Mouse (Mus musculus) heart, embryonic 13.5 days (tissue): ENCODE results near the gene Abr. TPM values are rescaled to one million over a fixed set of nuclear protein-coding genes. Genes with fewer than 3 reads are reported as not detected.

Source experiments
- ATAC-seq: fragments of 200-750 bp; cut with Nextera tagmentation; 2 replicates; pipeline ENCODE4 v1.8.0; 2017; ENCODE audit warnings: moderate TSS enrichment; ENCODE audit not compliant: insufficient number of reproducible peaks, low FRiP score, low TSS enrichment; ENCODE audit errors: extremely low read depth
- H3K27ac ChIP-seq: fragments of 300-500 bp; sonication (generic); replicated peaks from 2 replicates; pipeline ENCODE4 v1.5.1; 2015; ENCODE audit warnings: moderate library complexity, mild to moderate bottlenecking, inconsistent platforms
- H3K27me3 ChIP-seq: fragments of 300-500 bp; sonication (generic); replicated peaks from 2 replicates; pipeline ENCODE4 v1.6.1; 2015; ENCODE audit warnings: mild to moderate bottlenecking, inconsistent platforms
- H3K36me3 ChIP-seq: fragments of 300-500 bp; sonication (generic); 2 replicates; pipeline ENCODE4 v1.6.1; 2015; ENCODE audit warnings: mild to moderate bottlenecking, inconsistent platforms
- H3K4me1 ChIP-seq: fragments of 300-500 bp; sonication (generic); 2 replicates; pipeline ENCODE4 v1.6.1; 2015; ENCODE audit warnings: inconsistent platforms
- H3K4me2 ChIP-seq: fragments of 300-500 bp; sonication (generic); 2 replicates; pipeline ENCODE4 v1.6.1; 2015; ENCODE audit warnings: inconsistent platforms, mild to moderate bottlenecking, moderate library complexity
- H3K4me3 ChIP-seq: fragments of 300-500 bp; sonication (generic); 2 replicates; pipeline ENCODE4 v1.5.1; 2015; ENCODE audit warnings: moderate library complexity, mild to moderate bottlenecking, inconsistent platforms
- H3K9ac ChIP-seq: fragments of 300-500 bp; sonication (generic); 2 replicates; pipeline ENCODE4 v1.6.1; 2015; ENCODE audit warnings: inconsistent platforms, mild to moderate bottlenecking, moderate library complexity
- H3K9me3 ChIP-seq: fragments of 300-500 bp; sonication (generic); 2 replicates; pipeline ENCODE4 v1.6.1; 2016; ENCODE audit warnings: inconsistent platforms
- WGBS: fragments of 180-500 bp; shearing (Covaris S2); methylation state at CpG from one replicate; pipeline ENCODE4 v1.1.7; 2015; ENCODE audit warnings: mixed read lengths; 5-methylcytosine and 5-hydroxymethylcytosine counted together
- polyA plus RNA-seq: library from polyadenylated mRNA; unstranded; fragments of >200 nt; fragmentation: Nextera tagmentation; extraction: Ambion mirVana; gene quantifications from 2 replicates; pipeline ENCODE4 v1.2.1, GENCODE M21; 2015

Gene Abr
- polyA plus RNA-seq, 1 experiment from 2014 or later: 22.8 TPM

- H3K36me3 ChIP-seq: no peaks in the 10 kb centered on the region
- H3K4me1 ChIP-seq: peaks cover 21% of the 10 kb centered on the region
- H3K27ac ChIP-seq: peak overlapping the region; percentile 93
- H3K27me3 ChIP-seq: peaks cover 5% of the 10 kb centered on the region; the same call in 1 of the 2 replicates
- H3K4me3 ChIP-seq: peak overlapping the region; percentile 91
- peak overlapping the region; percentile 94 for H3K9ac ChIP-seq
- peak; percentile 22; the same call in 1 of the 2 replicates for ATAC-seq
- peak overlapping the region; percentile 93 for H3K4me2 ChIP-seq
- H3K9me3 ChIP-seq: no peaks in the 10 kb centered on the region
- WGBS: 7% methylated on average over 11 of the region's 11 CpGs
Measured at GRCm38 (mm10) chr11:76399587-76400330, 222.4 kb downstream of the Abr start.

GRCm38 (mm10) chr11:76398798-76399586 lies 223.1 kb downstream of the Abr start, which contains the start of gene Nxn:
Nxn (minus strand) TSS chr11:76399140.
- under 1% methylated on average over 59 of the region's 70 CpGs for WGBS
- peaks cover 5% of the 10 kb centered on the region; the same call in 1 of the 2 replicates for H3K27me3 ChIP-seq
- H3K36me3 ChIP-seq: no peaks in the 10 kb centered on the region
- peak within 1 kb of the TSS; percentile 93 for H3K27ac ChIP-seq
- peak; percentile 88 for ATAC-seq
- H3K9me3 ChIP-seq: no peaks in the 10 kb centered on the region
- H3K4me3 ChIP-seq: peak within 1 kb of the TSS; percentile 91
- H3K9ac ChIP-seq: peak within 1 kb of the TSS; percentile 94
- H3K4me1 ChIP-seq: peaks cover 21% of the 10 kb centered on the region
- H3K4me2 ChIP-seq: peak within 1 kb of the TSS; percentile 93

DNA sequence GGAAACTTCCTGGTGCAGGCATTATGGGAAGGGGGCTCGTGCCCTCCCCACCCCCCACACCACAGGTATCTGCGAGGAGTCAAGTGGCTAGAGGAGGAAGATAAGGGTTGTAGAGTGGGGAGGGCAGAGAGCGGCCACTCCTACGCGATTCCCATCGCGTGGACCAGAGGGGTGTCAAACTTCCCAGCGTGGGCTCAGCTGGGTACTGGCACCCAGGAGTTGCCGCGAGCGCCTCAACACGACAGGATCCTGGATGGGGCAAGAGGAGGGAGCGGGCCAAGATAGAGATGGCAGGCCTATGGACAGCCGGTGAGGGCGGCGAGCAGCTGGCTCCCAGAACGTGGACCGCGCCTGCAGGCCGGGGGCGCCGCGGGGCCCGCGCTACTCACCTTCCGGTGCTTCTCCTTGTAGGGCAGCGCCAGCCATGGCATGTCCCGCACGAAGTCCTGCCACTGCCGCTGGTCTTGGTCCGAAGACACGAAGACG lies 223.8 kb downstream of the Abr start:
- Histone ChIP-seq H3K4me2 (peak overlapping the region; percentile 93), H3K9ac (peak overlapping the region; percentile 94), H3K9me3 (no peaks in the 10 kb centered on the region), H3K4me3 (peak overlapping the region; percentile 91), H3K4me1 (peaks cover 21% of the 10 kb centered on the region), H3K27me3 (peaks cover 5% of the 10 kb centered on the region; the same call in 1 of the 2 replicates), H3K36me3 (no peaks in the 10 kb centered on the region), H3K27ac (peak overlapping the region; percentile 93)
- peak; percentile 6; the same call in 1 of the 2 replicates for ATAC-seq
- 0% methylated on average over 33 of the region's 33 CpGs for WGBS

GRCm38 (mm10) chr11:76397650-76398311 lies 224.3 kb downstream of the Abr start:
- peak overlapping the region; percentile 91 for H3K4me3 ChIP-seq
- no peaks in the 10 kb centered on the region for H3K9me3 ChIP-seq
- no peak for ATAC-seq
- H3K9ac ChIP-seq: peak overlapping the region; percentile 94
- WGBS: 3% methylated on average over 26 of the region's 26 CpGs
- peaks cover 21% of the 10 kb centered on the region for H3K4me1 ChIP-seq
- 0 out of 2 replicates have a peak, but pooled peaks cover under 1% of the 10 kb centered on the region for H3K27me3 ChIP-seq
- H3K36me3 ChIP-seq: 0 out of 2 replicates have a peak, but pooled peaks cover 3% of the 10 kb centered on the region
- peak overlapping the region; percentile 93 for H3K4me2 ChIP-seq
- peak overlapping the region; percentile 93 for H3K27ac ChIP-seq

- WGBS: 80% methylated on average over 11 of the region's 11 CpGs
- no peak for ATAC-seq
- H3K27me3 ChIP-seq: no peaks in the 10 kb centered on the region
Measured at GRCm38 (mm10) chr11:76392996-76393395, 229.1 kb downstream of the Abr start.

GRCm38 (mm10) chr11:76392532-76392931 lies 229.6 kb downstream of the Abr start:
- peaks cover 21% of the 10 kb centered on the region for H3K4me1 ChIP-seq
- H3K9me3 ChIP-seq: no peaks in the 10 kb centered on the region
- WGBS: 83% methylated on average over 7 of the region's 7 CpGs
- H3K36me3 ChIP-seq: peaks cover 20% of the 10 kb centered on the region
- no peak overlapping the region for H3K4me3 ChIP-seq
- H3K27ac ChIP-seq: no peak overlapping the region
- H3K9ac ChIP-seq: no peak overlapping the region
- ATAC-seq: no peak
- H3K4me2 ChIP-seq: no peak overlapping the region
- H3K27me3 ChIP-seq: no peaks in the 10 kb centered on the region

More at GRCm38 (mm10) chr11:76392996-76393395, 229.1 kb downstream of the Abr start:
- H3K27ac ChIP-seq: no peak overlapping the region
- no peaks in the 10 kb centered on the region for H3K9me3 ChIP-seq
- peaks cover 22% of the 10 kb centered on the region for H3K4me1 ChIP-seq
- H3K36me3 ChIP-seq: peaks cover 20% of the 10 kb centered on the region
- H3K4me3 ChIP-seq: no peak overlapping the region
- H3K9ac ChIP-seq: no peak overlapping the region
- no peak overlapping the region for H3K4me2 ChIP-seq

- H3K27me3 ChIP-seq: no peaks in the 10 kb centered on the region
- H3K4me2 ChIP-seq: no peak overlapping the region
- H3K4me3 ChIP-seq: no peak overlapping the region
- 69% methylated on average over 7 of the region's 7 CpGs for WGBS
- peaks cover 20% of the 10 kb centered on the region for H3K36me3 ChIP-seq
- no peaks in the 10 kb centered on the region for H3K9me3 ChIP-seq
- peaks cover 19% of the 10 kb centered on the region for H3K4me1 ChIP-seq
- ATAC-seq: no peak
- H3K9ac ChIP-seq: no peak overlapping the region
- no peak overlapping the region for H3K27ac ChIP-seq
Measured at GRCm38 (mm10) chr11:76388711-76389110, 233.4 kb downstream of the Abr start.

GRCm38 (mm10) chr11:76387097-76387496 lies 235.0 kb downstream of the Abr start:
- WGBS: 84% methylated on average over 1 of the region's 1 CpGs
- no peak overlapping the region for H3K4me2 ChIP-seq
- H3K9me3 ChIP-seq: no peaks in the 10 kb centered on the region
- peaks cover 17% of the 10 kb centered on the region for H3K36me3 ChIP-seq
- H3K4me3 ChIP-seq: no peak overlapping the region
- H3K27ac ChIP-seq: no peak overlapping the region
- H3K9ac ChIP-seq: no peak overlapping the region
- H3K4me1 ChIP-seq: peaks cover 31% of the 10 kb centered on the region
- no peaks in the 10 kb centered on the region for H3K27me3 ChIP-seq
- ATAC-seq: no peak

DNA sequence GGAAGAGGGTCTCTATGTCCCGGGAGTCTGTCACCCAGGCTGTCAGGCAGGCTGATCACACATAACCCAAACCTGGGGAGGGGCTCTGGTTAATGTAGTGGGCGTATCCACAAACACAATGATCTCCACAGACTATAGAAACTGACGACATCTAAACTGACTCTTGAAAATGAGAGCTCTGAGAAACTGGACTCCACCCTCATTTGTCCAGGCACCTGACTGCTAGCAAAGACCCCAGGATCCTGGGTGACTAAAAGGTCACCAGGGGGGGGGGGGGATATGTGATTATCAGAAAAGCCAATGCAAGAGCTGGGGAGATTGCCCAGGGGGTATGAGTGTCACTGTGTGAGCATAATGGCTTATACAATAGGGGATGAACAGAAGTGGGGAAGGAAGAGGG lies 236.4 kb downstream of the Abr start:
- H3K27me3 ChIP-seq: no peaks in the 10 kb centered on the region
- no peaks in the 10 kb centered on the region for H3K9me3 ChIP-seq
- no peak overlapping the region for H3K9ac ChIP-seq
- no peak overlapping the region for H3K27ac ChIP-seq
- WGBS: 63% methylated on average over 3 of the region's 3 CpGs
- no peak overlapping the region for H3K4me3 ChIP-seq
- H3K36me3 ChIP-seq: peaks cover 3% of the 10 kb centered on the region; the same call in 1 of the 2 replicates
- ATAC-seq: no peak
- H3K4me2 ChIP-seq: no peak overlapping the region
- H3K4me1 ChIP-seq: peaks cover 40% of the 10 kb centered on the region

- WGBS: 83% methylated on average over 4 of the region's 4 CpGs
- peaks cover 47% of the 10 kb centered on the region for H3K4me1 ChIP-seq
- H3K9me3 ChIP-seq: no peaks in the 10 kb centered on the region
- no peak overlapping the region for H3K4me2 ChIP-seq
- H3K4me3 ChIP-seq: no peak overlapping the region
- ATAC-seq: no peak
- H3K9ac ChIP-seq: no peak overlapping the region
- no peaks in the 10 kb centered on the region for H3K36me3 ChIP-seq
- H3K27me3 ChIP-seq: no peaks in the 10 kb centered on the region
- H3K27ac ChIP-seq: 0 out of 2 replicates have a peak overlapping the region, but pooled peaks have one; percentile 2
Measured at GRCm38 (mm10) chr11:76385017-76385416, 237.1 kb downstream of the Abr start.

DNA sequence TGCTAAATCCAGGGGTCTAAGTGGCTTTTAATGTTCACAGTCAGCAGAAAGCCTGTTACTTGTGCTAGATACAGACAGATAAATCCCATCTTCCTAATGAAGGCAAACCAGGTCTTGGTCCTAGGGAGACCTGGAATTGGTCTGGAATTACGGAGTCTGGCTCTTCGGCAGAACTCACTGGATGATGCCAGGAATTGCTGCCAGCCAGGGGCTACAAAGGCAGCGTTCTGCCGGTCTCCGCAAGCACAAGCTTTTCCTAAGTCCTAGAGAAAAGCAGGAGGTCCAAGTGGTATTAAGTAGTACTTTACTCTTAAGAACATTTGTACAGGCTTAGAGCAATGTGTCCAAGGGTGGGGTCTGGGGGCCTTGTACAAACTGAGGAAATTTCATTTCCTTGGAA lies 237.8 kb downstream of the Abr start:
- no peak for ATAC-seq

More for the DNA sequence above, 237.8 kb downstream of the Abr start:
- no peaks in the 10 kb centered on the region for H3K36me3 ChIP-seq
- no peak overlapping the region for H3K4me2 ChIP-seq
- no peaks in the 10 kb centered on the region for H3K27me3 ChIP-seq
- WGBS: 82% methylated on average over 5 of the region's 5 CpGs
- no peak overlapping the region for H3K4me3 ChIP-seq
- no peak overlapping the region for H3K9ac ChIP-seq
- peaks cover 47% of the 10 kb centered on the region for H3K4me1 ChIP-seq
- H3K9me3 ChIP-seq: no peaks in the 10 kb centered on the region
- H3K27ac ChIP-seq: peak overlapping the region; percentile 6; the same call in 1 of the 2 replicates
